Mouse (Mus musculus) embryonic fibroblast, embryonic 13.5 days (primary cell): Measurements from ENCODE around the gene Tmtc2.

Experiments used
- CTCF ChIP-seq: IDR thresholded peaks from 2 replicates; pipeline ENCODE4 v1.5.1; 2011; ENCODE audit warnings: mild to moderate bottlenecking, control low read depth, low read length, moderate library complexity, borderline replicate concordance; ENCODE audit not compliant: insufficient read depth
- POLR2A ChIP-seq: IDR thresholded peaks from 2 replicates; pipeline ENCODE4 v1.6.1; 2011; ENCODE audit warnings: low read depth, mild to moderate bottlenecking, control low read depth, low read length, moderate library complexity

DNA sequence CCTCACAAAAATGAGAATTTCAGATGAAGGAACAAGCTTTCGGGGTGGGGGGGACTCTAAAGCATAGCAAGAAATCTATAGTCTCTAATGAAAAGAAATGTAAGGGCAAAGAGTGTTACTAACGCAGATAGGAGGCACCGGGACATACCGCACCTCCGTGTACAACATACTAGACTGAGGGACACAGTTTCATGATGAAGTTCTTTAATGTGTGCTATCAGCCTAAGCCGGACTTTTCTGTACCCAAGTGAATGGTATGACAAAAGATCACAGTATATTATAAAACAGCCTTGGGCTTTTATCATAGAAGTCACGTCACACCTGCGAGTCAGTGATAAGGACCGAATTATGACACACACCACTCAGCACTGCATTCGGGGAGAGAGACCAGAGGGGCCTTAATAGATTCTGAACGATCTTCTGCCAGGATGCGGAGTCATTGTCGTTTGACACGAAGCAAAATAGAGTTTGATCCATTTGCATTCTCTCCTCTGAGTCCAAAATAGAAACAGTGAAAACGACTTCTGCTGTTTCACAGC lies 156.3 kb downstream of the Tmtc2 start:
- TF ChIP-seq CTCF (no peak), POLR2A (no peak)
